Mouse (Mus musculus) limb, embryonic 11.5 days (tissue): ENCODE measurements around the gene Zbtb22. TPM values are rescaled to one million over a fixed set of nuclear protein-coding genes. Genes with fewer than 3 reads are reported as not detected.
"Not testable (repeated sequence)": the region's sequence is repeated elsewhere in the genome, so short reads cannot be mapped to it uniquely, and the experiment has no call there.

Experiments used
- ATAC-seq: fragments of 200-750 bp; cut with Nextera tagmentation; 2 replicates; pipeline ENCODE4 v1.8.0; 2017; ENCODE audit warnings: low read depth; ENCODE audit not compliant: insufficient number of reproducible peaks, low FRiP score, low TSS enrichment
- DNase-seq: peaks from one replicate; pipeline ENCODE4 v3.0.0-alpha.2; 2015; ENCODE audit warnings: low spot score
- H3K27ac ChIP-seq: fragments of 300-500 bp; sonication (generic); replicated peaks from 2 replicates; pipeline ENCODE4 v1.5.1; 2014; ENCODE audit warnings: low read depth, mild to moderate bottlenecking, low read length
- H3K27me3 ChIP-seq: fragments of 300-500 bp; sonication (generic); 2 replicates; pipeline ENCODE4 v1.6.1; 2014; ENCODE audit warnings: mild to moderate bottlenecking, low read length, mixed read lengths; ENCODE audit not compliant: control insufficient read depth, insufficient read depth
- H3K36me3 ChIP-seq: fragments of 300-500 bp; sonication (generic); 2 replicates; pipeline ENCODE4 v1.6.1; 2014; ENCODE audit warnings: mild to moderate bottlenecking, low read length, moderate library complexity, mixed read lengths; ENCODE audit not compliant: control insufficient read depth, insufficient read depth
- H3K4me1 ChIP-seq: fragments of 300-500 bp; sonication (generic); 2 replicates; pipeline ENCODE4 v1.6.1; 2014; ENCODE audit warnings: low read length, mixed read lengths; ENCODE audit not compliant: control insufficient read depth, insufficient read depth
- H3K4me2 ChIP-seq: fragments of 300-500 bp; sonication (generic); 2 replicates; pipeline ENCODE4 v1.6.1; 2014; ENCODE audit warnings: low read depth, mild to moderate bottlenecking, moderate library complexity; ENCODE audit not compliant: severe bottlenecking
- H3K4me3 ChIP-seq: fragments of 300-500 bp; sonication (generic); 2 replicates; pipeline ENCODE4 v1.5.1; 2014; ENCODE audit warnings: low read depth, low read length
- H3K9ac ChIP-seq: fragments of 300-500 bp; sonication (generic); 2 replicates; pipeline ENCODE4 v1.6.1; 2014; ENCODE audit warnings: mild to moderate bottlenecking, low read length
- H3K9me3 ChIP-seq: fragments of 300-500 bp; sonication (generic); 2 replicates; pipeline ENCODE4 v1.6.1; 2016; ENCODE audit warnings: low read length; ENCODE audit not compliant: control insufficient read depth
- WGBS: fragments of 180-500 bp; shearing (Covaris S2); extraction: QIAGEN DNeasy Blood & Tissue Kit; methylation state at CpG from one replicate; pipeline ENCODE4 v1.1.7; 2014; 5-methylcytosine and 5-hydroxymethylcytosine counted together
- polyA plus RNA-seq: library from polyadenylated mRNA; unstranded; fragments of >200 nt; fragmentation: Nextera tagmentation; extraction: Ambion mirVana; gene quantifications from 2 replicates; pipeline ENCODE4 v1.2.1, GENCODE M21; 2014

The Zbtb22 gene
- polyA plus RNA-seq, 1 experiment from 2014 or later = 11.8 TPM

DNA sequence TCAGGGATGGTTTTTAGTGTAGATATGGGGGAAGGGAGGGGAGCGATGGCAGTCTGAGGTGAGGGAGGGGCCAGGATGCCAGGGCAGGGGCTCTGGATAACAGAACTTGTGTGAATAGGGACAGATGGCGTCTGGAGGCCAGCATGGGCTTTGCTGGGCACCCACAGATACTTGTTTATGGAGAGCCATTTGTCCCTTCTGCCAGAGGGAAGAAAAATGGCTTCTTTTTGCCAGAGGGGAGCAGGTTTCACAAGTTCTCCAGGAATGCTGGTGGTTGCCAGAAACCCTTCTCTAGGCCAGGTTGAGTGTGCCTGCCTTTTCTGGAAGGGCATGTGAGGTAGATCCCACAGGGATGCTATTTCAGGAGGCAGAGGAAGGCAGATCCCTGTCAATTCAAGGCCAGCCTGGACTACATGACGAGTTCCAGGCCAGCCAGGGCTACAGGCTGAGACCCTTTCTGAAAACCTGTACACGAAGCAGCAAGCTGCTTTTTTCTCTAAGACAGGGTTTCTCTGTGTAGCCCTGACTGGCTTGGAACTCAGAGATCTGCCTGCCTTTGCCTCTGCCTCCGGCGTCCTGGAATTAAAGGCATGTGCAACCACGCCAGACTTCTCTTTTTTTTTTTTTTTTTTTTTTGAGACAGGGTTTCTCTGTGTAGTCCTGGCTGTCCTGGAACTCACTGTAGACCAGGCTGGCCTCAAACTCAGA is 15.3 kb upstream of the Zbtb22 start:
- Histone ChIP-seq H3K27ac (no peak overlapping the region), H3K9me3 (no peaks in the 10 kb centered on the region), H3K4me2 (no peak overlapping the region), H3K27me3 (no peaks in the 10 kb centered on the region), H3K4me3 (no peak overlapping the region), H3K4me1 (no peaks in the 10 kb centered on the region), H3K36me3 (no peaks in the 10 kb centered on the region), H3K9ac (no peak overlapping the region)
- DNase-seq (no peak), ATAC-seq (no peak)
- WGBS = 64% methylated on average over 7 of the region's 7 CpGs

DNA sequence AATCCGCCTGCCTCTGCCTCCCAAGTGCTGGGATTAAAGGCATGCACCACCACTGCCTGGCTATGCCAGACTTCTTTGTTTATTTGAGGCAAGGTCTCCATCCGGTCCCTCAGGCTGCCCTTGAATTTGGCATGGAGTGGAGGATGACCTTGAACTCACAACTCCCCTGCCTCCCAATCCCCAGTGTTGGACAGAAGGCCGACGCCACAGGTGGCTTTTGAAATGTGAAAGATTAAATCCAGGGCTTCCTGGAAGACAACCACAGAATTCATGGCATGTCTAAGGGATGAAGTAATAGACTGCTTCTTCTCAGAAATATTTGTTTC is 14.8 kb upstream of the Zbtb22 start:
- Histone ChIP-seq H3K4me3 (no peak overlapping the region), H3K9me3 (no peaks in the 10 kb centered on the region), H3K27ac (no peak overlapping the region), H3K4me2 (no peak overlapping the region), H3K27me3 (no peaks in the 10 kb centered on the region), H3K4me1 (no peaks in the 10 kb centered on the region), H3K9ac (no peak overlapping the region), H3K36me3 (no peaks in the 10 kb centered on the region)
- DNase-seq (no peak), ATAC-seq (no peak)
- WGBS = 81% methylated on average over 4 of the region's 4 CpGs

DNA sequence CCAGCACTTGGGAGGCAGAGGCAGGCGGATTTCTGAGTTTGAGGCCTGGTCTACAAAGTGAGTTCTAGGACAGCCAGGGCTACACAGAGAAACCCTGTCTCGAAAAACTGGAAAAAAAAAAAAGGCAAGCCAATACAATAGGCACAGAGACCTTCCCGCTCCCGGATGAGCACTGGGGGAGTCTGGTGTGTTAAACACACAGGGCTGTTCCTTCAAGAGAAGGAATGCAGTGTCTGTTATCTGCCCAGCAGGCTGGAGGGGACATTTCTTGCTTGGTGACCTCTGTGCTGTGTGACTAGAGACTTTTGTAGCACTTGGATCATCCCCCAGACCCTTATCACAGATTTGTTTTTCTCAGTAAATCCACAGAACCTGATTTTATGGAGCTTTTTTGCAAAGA is 14.1 kb upstream of the Zbtb22 start:
- no peak for DNase-seq
- whole genome bisulfite sequencing = 74% methylated on average over 4 of the region's 4 CpGs
- no peaks in the 10 kb centered on the region for H3K36me3 ChIP-seq
- no peak overlapping the region for H3K9ac ChIP-seq
- H3K4me2 ChIP-seq = no peak overlapping the region
- ATAC-seq = no peak
- H3K4me3 ChIP-seq = no peak overlapping the region
- H3K9me3 ChIP-seq = no peaks in the 10 kb centered on the region
- no peaks in the 10 kb centered on the region for H3K27me3 ChIP-seq
- no peak overlapping the region for H3K27ac ChIP-seq
- no peaks in the 10 kb centered on the region for H3K4me1 ChIP-seq

DNA sequence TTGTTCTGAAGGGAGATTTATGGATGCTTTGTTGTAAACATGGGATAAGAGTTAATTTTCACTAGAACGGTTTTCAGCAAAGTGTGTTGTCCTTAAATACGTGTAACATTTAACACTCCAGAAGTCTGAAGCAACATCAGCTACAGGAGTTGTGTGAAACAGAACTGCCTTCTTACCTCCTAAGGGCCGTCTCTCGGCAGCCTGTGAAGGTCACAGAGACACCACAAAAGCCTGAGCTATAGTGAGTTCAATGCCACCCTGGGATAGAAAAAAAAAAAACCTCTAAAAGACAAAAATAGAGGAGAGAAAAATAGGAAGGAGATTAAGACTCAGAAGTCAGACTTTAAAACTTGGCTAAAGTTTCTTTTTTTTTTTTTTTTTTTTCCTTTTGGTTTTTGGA is 13.6 kb upstream of the Zbtb22 start:
- H3K9me3 ChIP-seq = no peaks in the 10 kb centered on the region
- no peak overlapping the region for H3K4me3 ChIP-seq
- no peak overlapping the region for H3K4me2 ChIP-seq
- 34% methylated on average over 4 of the region's 4 CpGs for WGBS
- no peak overlapping the region for H3K27ac ChIP-seq
- ATAC-seq (no peak), DNase-seq (no peak)
- H3K4me1 ChIP-seq = no peaks in the 10 kb centered on the region
- H3K27me3 ChIP-seq = no peaks in the 10 kb centered on the region
- no peak overlapping the region for H3K9ac ChIP-seq
- no peaks in the 10 kb centered on the region for H3K36me3 ChIP-seq

DNA sequence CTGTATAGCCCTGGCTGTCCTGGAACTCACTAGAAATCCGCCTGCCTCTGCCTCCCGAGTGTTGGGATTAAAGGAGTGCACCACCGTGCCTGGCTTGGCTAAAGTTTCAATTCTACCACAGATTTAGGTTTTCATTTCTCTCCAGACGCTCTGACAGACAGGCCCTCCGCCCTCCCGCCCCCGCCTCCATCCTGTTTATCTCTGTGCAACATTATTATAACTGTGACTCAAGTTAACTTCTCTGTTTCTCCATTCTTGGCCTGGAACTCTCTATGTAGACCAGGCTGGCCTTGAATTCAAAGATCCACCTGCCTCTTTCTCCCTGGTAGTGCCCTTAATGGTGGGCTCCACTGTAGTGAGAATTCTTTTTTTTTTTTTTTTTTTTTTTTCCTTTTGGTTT is 13.2 kb upstream of the Zbtb22 start:
- Histone ChIP-seq H3K27ac (no peak overlapping the region), H3K27me3 (no peaks in the 10 kb centered on the region), H3K36me3 (no peaks in the 10 kb centered on the region), H3K4me1 (no peaks in the 10 kb centered on the region), H3K9ac (no peak overlapping the region), H3K4me3 (no peak overlapping the region), H3K4me2 (no peak overlapping the region), H3K9me3 (no peaks in the 10 kb centered on the region)
- ATAC-seq (no peak), DNase-seq (no peak)
- WGBS = 81% methylated on average over 7 of the region's 7 CpGs

DNA sequence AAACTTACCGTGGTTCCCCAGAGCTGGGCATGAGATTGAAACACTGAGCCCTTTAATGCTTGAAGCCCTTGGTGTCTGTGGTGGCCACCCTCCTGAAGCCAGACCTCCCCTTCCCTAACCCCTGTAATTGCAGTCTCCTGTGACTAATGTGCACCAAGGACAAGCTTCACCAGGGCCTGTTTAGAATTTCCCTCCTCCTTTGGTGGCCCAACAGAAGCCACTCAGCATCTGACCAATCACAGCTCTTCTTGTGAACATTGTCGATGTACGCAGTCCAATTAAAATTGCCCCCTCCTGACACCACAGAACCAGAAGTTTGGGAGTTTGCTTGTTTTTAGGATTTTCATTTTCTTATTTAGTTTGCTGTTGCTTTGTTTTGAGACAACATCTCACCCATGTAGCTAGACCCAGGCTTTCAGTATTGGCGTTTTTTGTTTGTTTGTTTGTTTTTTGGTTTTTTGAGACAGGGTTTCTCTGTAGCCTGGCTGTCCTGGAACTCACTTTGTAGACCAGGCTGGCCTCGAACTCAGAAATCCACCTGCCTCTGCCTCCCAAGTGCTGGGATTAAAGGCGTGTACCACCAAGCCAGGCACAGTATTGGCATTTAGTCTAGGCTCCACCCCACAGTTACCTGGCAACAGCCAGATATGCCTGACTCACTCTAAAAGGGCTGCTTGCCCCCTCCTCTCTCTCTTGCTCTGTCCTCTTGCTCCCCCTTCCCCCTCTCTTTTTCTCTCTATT is 11.6 kb upstream of the Zbtb22 start:
- H3K4me3 ChIP-seq, ATAC-seq, H3K9ac ChIP-seq, H3K36me3 ChIP-seq, H3K4me1 ChIP-seq, DNase-seq, H3K27me3 ChIP-seq, H3K27ac ChIP-seq, H3K4me2 ChIP-seq, H3K9me3 ChIP-seq: not testable (repeated sequence)
- 74% methylated on average over 6 of the region's 6 CpGs for WGBS

DNA sequence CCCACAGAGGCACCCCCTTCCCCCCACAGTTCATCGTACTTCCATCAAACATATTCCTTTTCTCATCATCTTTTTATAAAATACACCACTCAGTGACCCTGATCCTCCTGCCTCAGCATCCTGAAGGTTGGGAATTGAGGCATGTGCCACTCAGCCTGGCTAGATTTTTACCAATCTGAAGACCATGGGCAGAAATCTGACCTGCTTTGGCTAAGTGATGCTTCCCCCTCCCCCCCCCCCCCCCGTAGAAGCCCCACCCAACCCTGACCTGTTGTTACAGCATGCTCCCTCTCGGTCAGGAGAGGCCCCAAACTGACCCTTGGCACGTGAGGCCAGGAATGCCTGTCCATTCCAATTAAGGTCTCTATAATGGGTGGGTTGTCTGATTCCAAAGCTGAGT is 10.9 kb upstream of the Zbtb22 start, which contains the start of gene Platr17:
Gene Platr17, plus strand, starts transcription at position 301 of the 400 bp plus-strand sequence.
- H3K9me3 ChIP-seq, H3K27ac ChIP-seq, H3K9ac ChIP-seq, DNase-seq, H3K4me2 ChIP-seq, H3K4me1 ChIP-seq, ATAC-seq, H3K27me3 ChIP-seq, H3K4me3 ChIP-seq, H3K36me3 ChIP-seq: not testable (repeated sequence)
- 28% methylated on average over 4 of the region's 4 CpGs for WGBS

DNA sequence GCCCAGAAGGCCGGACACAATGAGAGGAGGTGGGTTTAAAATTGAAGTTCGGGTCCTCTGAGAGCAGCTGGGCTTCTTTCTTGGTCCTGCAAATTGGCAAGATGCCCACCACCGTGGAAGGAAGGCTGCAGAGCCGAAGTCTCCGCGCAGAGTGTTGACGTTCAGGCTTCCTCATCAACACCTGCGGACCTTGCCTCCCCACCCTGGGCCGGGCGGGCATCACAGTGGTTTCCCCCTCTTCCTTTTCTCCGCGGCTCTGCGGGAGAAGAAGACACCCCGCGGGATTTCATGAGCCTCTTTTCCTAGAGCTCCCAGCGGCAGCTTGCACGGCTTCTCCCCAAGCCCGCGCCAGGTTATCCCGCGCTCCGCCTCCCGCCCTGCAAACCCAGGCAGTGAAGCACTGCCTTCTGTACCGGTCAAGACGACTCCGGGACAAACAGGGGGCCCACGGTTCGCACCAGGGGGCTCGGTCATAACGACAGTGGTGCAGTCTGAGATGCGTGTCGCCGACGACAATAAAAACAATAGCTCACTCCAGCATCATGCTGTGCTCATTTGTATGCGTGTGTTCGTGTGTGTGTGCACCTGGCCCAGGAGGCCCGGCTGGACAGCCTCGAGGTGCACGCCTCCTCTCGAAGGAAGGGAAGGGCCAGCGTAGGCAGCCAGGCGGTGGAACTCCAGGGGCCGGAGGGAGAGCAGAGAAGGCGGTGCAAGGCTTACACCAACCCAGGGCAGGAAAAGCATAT is 7.2 kb upstream of the Zbtb22 start:
- H3K9ac ChIP-seq = peak overlapping the region; percentile 76
- H3K4me3 ChIP-seq = peak overlapping the region; percentile 88
- peaks cover 20% of the 10 kb centered on the region for H3K36me3 ChIP-seq
- H3K27me3 ChIP-seq = no peaks in the 10 kb centered on the region
- H3K9me3 ChIP-seq = no peaks in the 10 kb centered on the region
- H3K4me2 ChIP-seq = peak overlapping the region; percentile 97
- H3K4me1 ChIP-seq = peaks cover 8% of the 10 kb centered on the region
- DNase-seq = no peak
- peak; percentile 60 for ATAC-seq
- WGBS = under 1% methylated on average over 43 of the region's 44 CpGs
- H3K27ac ChIP-seq = peak overlapping the region; percentile 75
